Mouse (Mus musculus): ENCODE results near the gene 2210010C04Rik. TPM values are rescaled to one million over a fixed set of nuclear protein-coding genes. Genes with fewer than 3 reads are reported as not detected.
"Not testable (repeated sequence)": the region's sequence is repeated elsewhere in the genome, so short reads cannot be mapped to it uniquely, and the experiment has no call there.

Gene 2210010C04Rik
- total and polyA plus RNA-seq, 3 experiments = not detected

GRCm38 (mm10) chr6:41015065-41015464, 20.2 kb downstream of the 2210010C04Rik start:
- no peaks in the 10 kb centered on the region for H3K27me3 ChIP-seq (ENCODE audit: insufficient read depth, low read length)
- no peaks in the 10 kb centered on the region for H3K4me1 ChIP-seq (ENCODE audit: insufficient read depth, low read depth, low read length)
- ATAC-seq (ENCODE audit: extremely low read depth, insufficient number of reproducible peaks, low FRiP score, poor library complexity, severe bottlenecking) (no peak), DNase-seq (ENCODE audit: low spot score) (no peak)
- no peak overlapping the region for H3K4me3 ChIP-seq (ENCODE audit: low read depth, low read length)
- H3K9me3 ChIP-seq (replicated peaks) = no peaks in the 10 kb centered on the region
- TF ChIP-seq POLR2AphosphoS5 (IDR thresholded peaks at IDR 0.05; ENCODE audit: insufficient replicate concordance, low read depth, low read length) (no peak), CTCF (IDR thresholded peaks at IDR 0.05; ENCODE audit: low read depth, low read length) (no peak), GATA2 (IDR thresholded peaks at IDR 0.05; ENCODE audit: borderline replicate concordance, low read depth, low read length) (no peak), GATA1 (IDR thresholded peaks at IDR 0.05; ENCODE audit: borderline replicate concordance, low read length) (no peak), TAL1 (conservative IDR thresholded peaks at IDR 0.05; ENCODE audit: low read depth, low read length) (no peak)
- no peaks in the 10 kb centered on the region for H3K36me3 ChIP-seq (replicated peaks)

DNA sequence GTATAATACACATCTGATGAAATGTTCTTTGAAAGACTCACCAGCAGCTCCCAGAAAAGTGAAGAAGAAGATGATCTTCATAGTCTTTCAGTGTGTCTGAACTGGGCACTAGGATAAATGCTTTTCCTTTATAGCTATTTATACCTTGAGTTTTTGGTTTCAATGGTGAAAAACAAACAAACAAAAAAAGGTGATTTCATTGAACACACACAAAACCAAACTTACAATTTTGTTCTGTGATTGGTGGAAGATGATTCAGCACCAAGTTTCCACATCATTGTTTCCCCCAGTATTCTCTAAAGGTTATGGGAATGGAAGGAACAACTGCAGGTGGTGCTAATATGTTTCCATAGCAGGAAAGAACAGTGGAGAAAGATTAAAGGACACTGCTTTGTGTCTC, 35.9 kb downstream of the 2210010C04Rik start, which contains the start of gene Gm2663:
Gm2663 (minus strand) TSS at position 101 of the 400 bp plus-strand sequence.
- DNase-seq (ENCODE audit: low spot score); H3K4me1 ChIP-seq (ENCODE audit: insufficient read depth, low read depth, low read length); H3K4me3 ChIP-seq (ENCODE audit: low read depth, low read length); H3K27me3 ChIP-seq (ENCODE audit: insufficient read depth, low read length); H3K9me3 ChIP-seq (replicated peaks); ATAC-seq (ENCODE audit: extremely low read depth, insufficient number of reproducible peaks, low FRiP score, poor library complexity, severe bottlenecking); H3K36me3 ChIP-seq (replicated peaks): not testable (repeated sequence)

Other genes starting within 250 kb of the 2210010C04Rik start
- not detected in 2 replicates for gene Moxd2, start 148.0 kb downstream of the 2210010C04Rik start, total RNA-seq (2014; fragmentation: Nextera tagmentation)
- gene Moxd2, start 148.0 kb downstream of the 2210010C04Rik start, total RNA-seq (2017) = not detected in 2 replicates
- gene Moxd2, start 148.0 kb downstream of the 2210010C04Rik start, polyA plus RNA-seq (2012) = not detected in 2 replicates
- not detected in 2 replicates for gene Prss58, start 135.1 kb downstream of the 2210010C04Rik start, total RNA-seq (2014; fragmentation: Nextera tagmentation)
- gene Prss58, start 135.1 kb downstream of the 2210010C04Rik start, total RNA-seq (2017) = not detected in 2 replicates
- not detected in 2 replicates for gene Prss58, start 135.1 kb downstream of the 2210010C04Rik start, polyA plus RNA-seq (2012)
- not detected in 2 replicates for gene 1700074P13Rik, start 95.0 kb downstream of the 2210010C04Rik start, total RNA-seq (2014; fragmentation: Nextera tagmentation)
- 0.44 TPM in 1 of 2 replicates, not detected in the other for gene 1700074P13Rik, start 95.0 kb downstream of the 2210010C04Rik start, total RNA-seq (2017)
- not detected in 2 replicates for gene 1700074P13Rik, start 95.0 kb downstream of the 2210010C04Rik start, polyA plus RNA-seq (2012)
- not detected in 2 replicates for gene Gm4744, start 83.6 kb downstream of the 2210010C04Rik start, total RNA-seq (2014; fragmentation: Nextera tagmentation)
- not detected in 2 replicates for gene Gm4744, start 83.6 kb downstream of the 2210010C04Rik start, total RNA-seq (2017)
- gene Gm4744, start 83.6 kb downstream of the 2210010C04Rik start, polyA plus RNA-seq (2012) = not detected in 2 replicates
- gene 1810009J06Rik, start 70.8 kb downstream of the 2210010C04Rik start, total RNA-seq (2014; fragmentation: Nextera tagmentation) = not detected in 2 replicates
- gene 1810009J06Rik, start 70.8 kb downstream of the 2210010C04Rik start, total RNA-seq (2017) = not detected in 2 replicates
- gene 1810009J06Rik, start 70.8 kb downstream of the 2210010C04Rik start, polyA plus RNA-seq (2012) = not detected in 2 replicates
- not detected in 2 replicates for gene Gm2663, start 36.0 kb downstream of the 2210010C04Rik start, total RNA-seq (2014; fragmentation: Nextera tagmentation)
- not detected in 2 replicates for gene Gm2663, start 36.0 kb downstream of the 2210010C04Rik start, total RNA-seq (2017)
- gene Gm2663, start 36.0 kb downstream of the 2210010C04Rik start, polyA plus RNA-seq (2012) = not detected in 2 replicates